Mouse (Mus musculus) liver, embryonic 11.5 days (tissue): Measurements from ENCODE around the gene Ccdc33. TPM values are rescaled to one million over a fixed set of nuclear protein-coding genes. Genes with fewer than 3 reads are reported as not detected.

ENCODE experiments used
- ATAC-seq: fragments of 200-750 bp; cut with Nextera tagmentation; replicated peaks from 2 replicates; pipeline ENCODE4 v1.8.0; 2017; ENCODE audit warnings: moderate number of reproducible peaks, mild to moderate bottlenecking, moderate TSS enrichment, moderate library complexity; ENCODE audit not compliant: low FRiP score
- DNase-seq: peaks from one replicate; pipeline ENCODE4 v3.0.0-alpha.2; 2017; ENCODE audit warnings: low spot score
- H3K27ac ChIP-seq: fragments of 300-500 bp; sonication (generic); 2 replicates; pipeline ENCODE4 v1.5.1; 2014; ENCODE audit warnings: mild to moderate bottlenecking, low read depth, low read length, control low read depth
- H3K27me3 ChIP-seq: fragments of 300-500 bp; sonication (generic); replicated peaks from 2 replicates; pipeline ENCODE4 v1.6.1; 2014; ENCODE audit warnings: low read length, mixed read lengths; ENCODE audit not compliant: control insufficient read depth, insufficient read depth
- H3K36me3 ChIP-seq: fragments of 300-500 bp; sonication (generic); 2 replicates; pipeline ENCODE4 v1.6.1; 2014; ENCODE audit warnings: mild to moderate bottlenecking, low read length, moderate library complexity, mixed read lengths; ENCODE audit not compliant: control insufficient read depth, insufficient read depth
- H3K4me1 ChIP-seq: fragments of 300-500 bp; sonication (generic); replicated peaks from 2 replicates; pipeline ENCODE4 v1.6.1; 2014; ENCODE audit warnings: low read length, mixed read lengths; ENCODE audit not compliant: control insufficient read depth, insufficient read depth
- H3K4me2 ChIP-seq: fragments of 300-500 bp; sonication (generic); 2 replicates; pipeline ENCODE4 v1.6.1; 2014; ENCODE audit warnings: mild to moderate bottlenecking, control low read depth, moderate library complexity
- H3K4me3 ChIP-seq: fragments of 300-500 bp; sonication (generic); 2 replicates; pipeline ENCODE4 v1.5.1; 2014; ENCODE audit warnings: low read depth, low read length, control low read depth
- H3K9ac ChIP-seq: fragments of 300-500 bp; sonication (generic); 2 replicates; pipeline ENCODE4 v1.6.1; 2014; ENCODE audit warnings: low read depth, low read length, control low read depth
- H3K9me3 ChIP-seq: fragments of 300-500 bp; sonication (generic); 2 replicates; pipeline ENCODE4 v1.6.1; 2016; ENCODE audit warnings: low read length, inconsistent platforms, mixed read lengths; ENCODE audit not compliant: control insufficient read depth
- WGBS: fragments of 180-500 bp; shearing (Covaris S2); extraction: QIAGEN DNeasy Blood & Tissue Kit; methylation state at CpG from one replicate; pipeline ENCODE4 v1.1.7; 2014; 5-methylcytosine and 5-hydroxymethylcytosine counted together
- polyA plus RNA-seq: library from polyadenylated mRNA; unstranded; fragments of >200 nt; fragmentation: Nextera tagmentation; extraction: Ambion mirVana; gene quantifications from 2 replicates; pipeline ENCODE4 v1.2.1, GENCODE M21; 2014

Gene Ccdc33
- polyA plus RNA-seq, 1 experiment from 2014 or later, result not detected

- Histone ChIP-seq H3K27me3 (peaks cover 41% of the 10 kb centered on the region), H3K9ac (no peak overlapping the region), H3K4me2 (no peak overlapping the region), H3K9me3 (no peaks in the 10 kb centered on the region), H3K27ac (no peak overlapping the region), H3K4me3 (no peak overlapping the region), H3K36me3 (no peaks in the 10 kb centered on the region), H3K4me1 (peaks cover 16% of the 10 kb centered on the region)
- no peak for ATAC-seq
- 50% methylated on average over 6 of the region's 6 CpGs for WGBS
- DNase-seq, result no peak
Observed at GRCm38 (mm10) chr9:58111431-58111830, 7.2 kb downstream of the Ccdc33 start.

- Histone ChIP-seq H3K4me2 (no peak overlapping the region), H3K36me3 (no peaks in the 10 kb centered on the region), H3K4me3 (no peak overlapping the region), H3K9ac (no peak overlapping the region), H3K4me1 (peaks cover 14% of the 10 kb centered on the region), H3K9me3 (no peaks in the 10 kb centered on the region), H3K27me3 (peaks cover 35% of the 10 kb centered on the region), H3K27ac (no peak overlapping the region)
- ATAC-seq (no peak), DNase-seq (no peak)
- WGBS, result 57% methylated on average over 5 of the region's 5 CpGs
Observed at GRCm38 (mm10) chr9:58110787-58111186, 7.8 kb downstream of the Ccdc33 start.

GRCm38 (mm10) chr9:58107494-58107893, 11.1 kb downstream of the Ccdc33 start:
- WGBS, result 58% methylated on average over 5 of the region's 5 CpGs
- Histone ChIP-seq H3K4me3 (no peak overlapping the region), H3K4me2 (no peak overlapping the region), H3K36me3 (no peaks in the 10 kb centered on the region), H3K27me3 (peaks cover 6% of the 10 kb centered on the region), H3K4me1 (no peaks in the 10 kb centered on the region; the same call in 1 of the 2 replicates), H3K9ac (no peak overlapping the region), H3K27ac (no peak overlapping the region), H3K9me3 (no peaks in the 10 kb centered on the region)
- ATAC-seq, result no peak
- DNase-seq, result no peak

- Histone ChIP-seq H3K27me3 (0 out of 2 replicates have a peak, but pooled peaks cover 2% of the 10 kb centered on the region), H3K9ac (no peak overlapping the region), H3K27ac (no peak overlapping the region), H3K4me3 (no peak overlapping the region), H3K4me1 (no peaks in the 10 kb centered on the region), H3K4me2 (no peak overlapping the region), H3K9me3 (no peaks in the 10 kb centered on the region), H3K36me3 (no peaks in the 10 kb centered on the region)
- no peak for ATAC-seq
- DNase-seq, result no peak
- 50% methylated on average over 15 of the region's 15 CpGs for WGBS
Observed at GRCm38 (mm10) chr9:58105595-58106169, 12.9 kb downstream of the Ccdc33 start.

GRCm38 (mm10) chr9:58103647-58104046, 15.0 kb downstream of the Ccdc33 start:
- Histone ChIP-seq H3K9me3 (no peaks in the 10 kb centered on the region), H3K27ac (no peak overlapping the region), H3K36me3 (no peaks in the 10 kb centered on the region), H3K4me2 (no peak overlapping the region), H3K4me1 (no peaks in the 10 kb centered on the region), H3K27me3 (0 out of 2 replicates have a peak, but pooled peaks cover 2% of the 10 kb centered on the region), H3K9ac (no peak overlapping the region), H3K4me3 (no peak overlapping the region)
- WGBS, result 80% methylated on average over 6 of the region's 6 CpGs
- DNase-seq (no peak), ATAC-seq (no peak)

- ATAC-seq (no peak), DNase-seq (no peak)
- no peak overlapping the region for H3K4me3 ChIP-seq
- no peak overlapping the region for H3K4me2 ChIP-seq
- H3K9ac ChIP-seq, result no peak overlapping the region
- no peaks in the 10 kb centered on the region for H3K4me1 ChIP-seq
- no peaks in the 10 kb centered on the region for H3K36me3 ChIP-seq
- peaks cover 14% of the 10 kb centered on the region; the same call in 1 of the 2 replicates for H3K27me3 ChIP-seq
- H3K9me3 ChIP-seq, result no peaks in the 10 kb centered on the region
- 63% methylated on average over 4 of the region's 4 CpGs for WGBS
- no peak overlapping the region for H3K27ac ChIP-seq
Observed at GRCm38 (mm10) chr9:58102013-58102412, 16.6 kb downstream of the Ccdc33 start.

GRCm38 (mm10) chr9:58099836-58100565, 18.6 kb downstream of the Ccdc33 start:
- 45% methylated on average over 5 of the region's 5 CpGs for WGBS
- Histone ChIP-seq H3K36me3 (no peaks in the 10 kb centered on the region), H3K27me3 (peaks cover 14% of the 10 kb centered on the region; the same call in 1 of the 2 replicates), H3K9me3 (no peaks in the 10 kb centered on the region), H3K27ac (no peak overlapping the region), H3K4me3 (no peak overlapping the region), H3K9ac (no peak overlapping the region), H3K4me1 (no peaks in the 10 kb centered on the region), H3K4me2 (no peak overlapping the region)
- ATAC-seq (no peak), DNase-seq (no peak)

GRCm38 (mm10) chr9:58096629-58097301, 21.9 kb downstream of the Ccdc33 start:
- WGBS, result 38% methylated on average over 5 of the region's 5 CpGs
- Histone ChIP-seq H3K9ac (no peak overlapping the region), H3K27me3 (peaks cover 15% of the 10 kb centered on the region; the same call in 1 of the 2 replicates)

More at GRCm38 (mm10) chr9:58096629-58097301, 21.9 kb downstream of the Ccdc33 start:
- H3K9me3 ChIP-seq, result no peaks in the 10 kb centered on the region
- H3K36me3 ChIP-seq, result no peaks in the 10 kb centered on the region
- H3K4me1 ChIP-seq, result no peaks in the 10 kb centered on the region
- H3K4me2 ChIP-seq, result no peak overlapping the region
- H3K27ac ChIP-seq, result no peak overlapping the region
- ATAC-seq (no peak), DNase-seq (no peak)
- H3K4me3 ChIP-seq, result no peak overlapping the region
